7 mouse cellular contexts compared by ENCODE assay signal in genomic region chr4:132309140-132309848, GRCm38 (mm10). TPM values are rescaled to one million over a fixed set of nuclear protein-coding genes. Genes with fewer than 3 reads are reported as not detected.
DNase-seq lines count a peak whose midpoint lies in the region; ATAC-seq and TF ChIP-seq lines count a peak whose summit lies in the region.

No protein-coding gene starts in this region.

- peak overlapping the region; percentile 90 for H3K9ac ChIP-seq in forebrain, embryonic 13.5 days
- peak overlapping the region; percentile 93 for H3K9ac ChIP-seq in limb, embryonic 12.5 days (replicated peaks)

- no peaks in the 10 kb centered on the region for H3K27me3 ChIP-seq in forebrain, embryonic 13.5 days
- no peaks in the 10 kb centered on the region for H3K27me3 ChIP-seq in limb, embryonic 12.5 days
- H3K27me3 ChIP-seq in myocyte (ENCODE audit: control insufficient read depth, insufficient read depth, insufficient read length) = no peaks in the 10 kb centered on the region

- intact Hi-C loops in left cerebral cortex, postnatal 10 days (cut with DNase I) = loop anchor here (5.0 kb wide), 1 partner anchor 37 kb away; the partner anchor contains the start of gene Taf12

- no peak for TF ChIP-seq CTCF in lung, adult 2 months (IDR thresholded peaks at IDR 0.05; ENCODE audit: insufficient read depth, low read length)

- 1% methylated on average over 15 of the region's 15 CpGs for WGBS in lung, adult 2 months
- WGBS in forebrain, embryonic 13.5 days = 1% methylated on average over 15 of the region's 15 CpGs
- WGBS in limb, embryonic 12.5 days = 1% methylated on average over 15 of the region's 15 CpGs

- no peak for TF ChIP-seq POLR2A in lung, adult 2 months (IDR thresholded peaks at IDR 0.05; ENCODE audit: borderline replicate concordance, extremely low read depth, low read depth, low read length)
- TF ChIP-seq POLR2A in myocyte (IDR thresholded peaks at IDR 0.05; ENCODE audit: insufficient read length, low read depth) = no peak

- peak overlapping the region; percentile 77 for H3ac ChIP-seq in myocyte (ENCODE audit: control insufficient read depth, insufficient read length)

- peaks cover 19% of the 10 kb centered on the region for H3K79me2 ChIP-seq in myocyte (ENCODE audit: control insufficient read depth, insufficient read depth)

- H3K4me3 ChIP-seq in lung, adult 2 months (replicated peaks; ENCODE audit: extremely low read depth, low read depth, low read length) = peak overlapping the region; percentile 96
- peak overlapping the region; percentile 73 for H3K4me3 ChIP-seq in forebrain, embryonic 13.5 days
- H3K4me3 ChIP-seq in limb, embryonic 12.5 days (replicated peaks) = peak overlapping the region; percentile 76
- peak overlapping the region; percentile 86 for H3K4me3 ChIP-seq in myocyte

- peak overlapping the region; percentile 93 for H3K4me2 ChIP-seq in forebrain, embryonic 13.5 days
- H3K4me2 ChIP-seq in limb, embryonic 12.5 days = peak overlapping the region; percentile 86
- H3K4me2 ChIP-seq in myocyte (ENCODE audit: low read depth) = peak overlapping the region; percentile 85

- peak; percentile 38 for ATAC-seq in activated CD4-positive, CD25-positive, alpha-beta regulatory T cell, adult 4 months
- no peak for ATAC-seq in forebrain, embryonic 13.5 days
- ATAC-seq in limb, embryonic 12.5 days (ENCODE audit: insufficient number of reproducible peaks, insufficient read depth, low FRiP score, low TSS enrichment, low read depth) = no peak

- no peaks in the 10 kb centered on the region for H3K9me3 ChIP-seq in forebrain, embryonic 13.5 days (replicated peaks)
- no peaks in the 10 kb centered on the region for H3K9me3 ChIP-seq in limb, embryonic 12.5 days

- H3K27ac ChIP-seq in forebrain, embryonic 13.5 days = peak overlapping the region; percentile 85
- H3K27ac ChIP-seq in limb, embryonic 12.5 days = peak overlapping the region; percentile 90

- peak; percentile 25 for DNase-seq in lung, adult 2 months
- no peak for DNase-seq in lung, postnatal 10 days
- DNase-seq in left cerebral cortex, postnatal 10 days (ENCODE audit: extremely low spot score in 1 of 2, low spot score in 2 of 2) = no peak

- peaks cover 48% of the 10 kb centered on the region for H3K36me3 ChIP-seq in forebrain, embryonic 13.5 days (ENCODE audit: poor library complexity, severe bottlenecking)
- H3K36me3 ChIP-seq in limb, embryonic 12.5 days = peaks cover 47% of the 10 kb centered on the region
- peaks cover 15% of the 10 kb centered on the region for H3K36me3 ChIP-seq in myocyte (ENCODE audit: control insufficient read depth, insufficient read depth)

- H3K4me1 ChIP-seq in lung, adult 2 months (ENCODE audit: control insufficient read depth, insufficient read depth, low read length) = peaks cover 2% of the 10 kb centered on the region; the same call in 1 of the 2 replicates
- H3K4me1 ChIP-seq in forebrain, embryonic 13.5 days = peaks cover 17% of the 10 kb centered on the region
- peaks cover 10% of the 10 kb centered on the region for H3K4me1 ChIP-seq in limb, embryonic 12.5 days (replicated peaks)

TF ChIP-seq in myocyte, 11 proteins besides CTCF, POLR2A, EP300 and RAD21:
- TF ChIP-seq USF1 (IDR thresholded peaks at IDR 0.05; ENCODE audit: low read depth) (no peak), MYOG (IDR thresholded peaks at IDR 0.05; ENCODE audit: control insufficient read depth in 1 of 3, insufficient read depth in 1 of 3, insufficient read length in 2 of 3, low read depth in 2 of 3) (peak in 1 of 3 experiments; percentile 24), POLR2AphosphoS2 (IDR thresholded peaks at IDR 0.05; ENCODE audit: insufficient read length, low read depth) (peak; percentile 45)
TF ChIP-seq in myocyte: peak in this region for 2.

RNA-seq across cellular contexts. Expression of gene Rab42, which starts 6.1 kb away (rescaled TPM):
- 1.9 and 2.0 TPM in 2 replicates for polyA plus RNA-seq in lung, adult 2 months (2012; rRNA removed)
- polyA plus RNA-seq in activated CD4-positive, CD25-positive, alpha-beta regulatory T cell, adult 4 months (2017; shearing (Covaris generic)) = not detected
- 0.23 and 0.64 TPM in 2 replicates for polyA plus RNA-seq in forebrain, embryonic 13.5 days (2015; fragmentation: Nextera tagmentation; extraction: Ambion mirVana)
- 1.3 and 1.5 TPM in 2 replicates for polyA plus RNA-seq in limb, embryonic 12.5 days (2016; fragmentation: Nextera tagmentation; extraction: Ambion mirVana)
- polyA plus RNA-seq in myocyte (2012; fragmentation: generic; extraction: Trizol) = 0.30 TPM
- 1 to 10 TPM in 1 of 2 experiments, under 1 TPM in 1; 0.79 to 1.3 TPM for total RNA-seq in left cerebral cortex, postnatal 10 days (2021)

RNA-seq across cellular contexts. Expression of gene Trnau1ap, which starts 20.0 kb away (rescaled TPM):
- 16.4 and 17.8 TPM in 2 replicates for polyA plus RNA-seq in lung, adult 2 months (2012; rRNA removed)
- 10 to 100 TPM; 36.0 to 41.5 TPM for polyA plus RNA-seq in activated CD4-positive, CD25-positive, alpha-beta regulatory T cell, adult 4 months (2017; shearing (Covaris generic))
- 87.8 and 96.4 TPM in 2 replicates for polyA plus RNA-seq in forebrain, embryonic 13.5 days (2015; fragmentation: Nextera tagmentation; extraction: Ambion mirVana)
- 84.7 and 87.5 TPM in 2 replicates for polyA plus RNA-seq in limb, embryonic 12.5 days (2016; fragmentation: Nextera tagmentation; extraction: Ambion mirVana)
- polyA plus RNA-seq in myocyte (2012; fragmentation: generic; extraction: Trizol) = 51.6 TPM
- 10 to 100 TPM; 24.6 TPM for total RNA-seq in left cerebral cortex, postnatal 10 days (2021)

RNA-seq across cellular contexts. Expression of gene Taf12, which starts 35.1 kb away (rescaled TPM):
- polyA plus RNA-seq in lung, adult 2 months (2012; rRNA removed) = 5.0 and 10.3 TPM in 2 replicates
- polyA plus RNA-seq in activated CD4-positive, CD25-positive, alpha-beta regulatory T cell, adult 4 months (2017; shearing (Covaris generic)) = 10 to 100 TPM; 74.6 to 89.5 TPM
- 51.5 and 56.1 TPM in 2 replicates for polyA plus RNA-seq in forebrain, embryonic 13.5 days (2015; fragmentation: Nextera tagmentation; extraction: Ambion mirVana)
- 58.9 and 59.8 TPM in 2 replicates for polyA plus RNA-seq in limb, embryonic 12.5 days (2016; fragmentation: Nextera tagmentation; extraction: Ambion mirVana)
- polyA plus RNA-seq in myocyte (2012; fragmentation: generic; extraction: Trizol) = 26.6 TPM
- 10 to 100 TPM; 13.9 to 15.4 TPM for total RNA-seq in left cerebral cortex, postnatal 10 days (2021)

RNA-seq across cellular contexts. Expression of gene Rcc1, which starts 44.1 kb away (rescaled TPM):
- polyA plus RNA-seq in lung, adult 2 months (2012; rRNA removed) = 3.9 and 5.3 TPM in 2 replicates
- polyA plus RNA-seq in activated CD4-positive, CD25-positive, alpha-beta regulatory T cell, adult 4 months (2017; shearing (Covaris generic)) = 10 to 100 TPM in 1 of 2 experiments, 1 to 10 TPM in 1; 9.5 to 25.2 TPM
- 82.2 and 89.5 TPM in 2 replicates for polyA plus RNA-seq in forebrain, embryonic 13.5 days (2015; fragmentation: Nextera tagmentation; extraction: Ambion mirVana)
- polyA plus RNA-seq in limb, embryonic 12.5 days (2016; fragmentation: Nextera tagmentation; extraction: Ambion mirVana) = 101 and 102 TPM in 2 replicates
- polyA plus RNA-seq in myocyte (2012; fragmentation: generic; extraction: Trizol) = 33.2 TPM
- total RNA-seq in left cerebral cortex, postnatal 10 days (2021) = 10 to 100 TPM; 14.7 to 14.9 TPM

RNA-seq across cellular contexts. Expression of gene Gmeb1, which starts 47.9 kb away (rescaled TPM):
- polyA plus RNA-seq in lung, adult 2 months (2012; rRNA removed) = 13.8 and 16.9 TPM in 2 replicates
- polyA plus RNA-seq in activated CD4-positive, CD25-positive, alpha-beta regulatory T cell, adult 4 months (2017; shearing (Covaris generic)) = 10 to 100 TPM; 13.8 to 13.9 TPM
- polyA plus RNA-seq in forebrain, embryonic 13.5 days (2015; fragmentation: Nextera tagmentation; extraction: Ambion mirVana) = 50.0 and 55.3 TPM in 2 replicates
- polyA plus RNA-seq in limb, embryonic 12.5 days (2016; fragmentation: Nextera tagmentation; extraction: Ambion mirVana) = 44.4 and 47.1 TPM in 2 replicates
- 11.7 TPM for polyA plus RNA-seq in myocyte (2012; fragmentation: generic; extraction: Trizol)
- total RNA-seq in left cerebral cortex, postnatal 10 days (2021) = 10 to 100 TPM; 26.2 to 29.3 TPM
